Mouse (Mus musculus) hindbrain, postnatal 0 days (tissue): ENCODE measurements at regions not wholly inside any gene's neighbourhood (a gene's known extent, or its start where the extent isn't known, plus 50 kb on each side); places are given as distances from the start of the nearest gene placed in this dataset.

Experiments used
- ATAC-seq: fragments of 200-750 bp; cut with Nextera tagmentation; 2 replicates; pipeline ENCODE4 v1.8.0; 2017; ENCODE audit warnings: mild to moderate bottlenecking, moderate TSS enrichment, moderate library complexity
- DNase-seq: peaks from one replicate; pipeline ENCODE4 v3.0.0-alpha.2; 2015; ENCODE audit warnings: low spot score
- H3K27ac ChIP-seq: fragments of 300-500 bp; sonication (generic); 2 replicates; pipeline ENCODE4 v1.5.1; 2014; ENCODE audit warnings: mild to moderate bottlenecking
- H3K27me3 ChIP-seq: fragments of 300-500 bp; sonication (generic); 2 replicates; pipeline ENCODE4 v1.6.1; 2014; ENCODE audit warnings: low read length, mixed read lengths; ENCODE audit not compliant: insufficient read depth
- H3K36me3 ChIP-seq: fragments of 300-500 bp; sonication (generic); 2 replicates; pipeline ENCODE4 v1.6.1; 2014; ENCODE audit warnings: low read length, mixed read lengths; ENCODE audit not compliant: insufficient read depth
- H3K4me1 ChIP-seq: fragments of 300-500 bp; sonication (generic); 2 replicates; pipeline ENCODE4 v1.6.1; 2014; ENCODE audit warnings: antibody characterized with exemption, low read length, mixed read lengths; ENCODE audit not compliant: insufficient read depth
- H3K4me2 ChIP-seq: fragments of 300-500 bp; sonication (generic); 2 replicates; pipeline ENCODE4 v1.6.1; 2014; ENCODE audit warnings: low read depth, mild to moderate bottlenecking, low read length, moderate library complexity, mixed read lengths
- H3K4me3 ChIP-seq: fragments of 300-500 bp; sonication (generic); 2 replicates; pipeline ENCODE4 v1.5.1; 2014; ENCODE audit warnings: low read length
- H3K9ac ChIP-seq: fragments of 300-500 bp; sonication (generic); replicated peaks from 2 replicates; pipeline ENCODE4 v1.6.1; 2014; ENCODE audit warnings: mild to moderate bottlenecking, low read length, moderate library complexity, mixed read lengths
- H3K9me3 ChIP-seq: fragments of 300-500 bp; sonication (generic); 2 replicates; pipeline ENCODE4 v1.6.1; 2016; ENCODE audit warnings: low read length, mixed read lengths
- CTCF ChIP-seq: IDR thresholded peaks from 2 replicates; pipeline ENCODE4 v1.5.1; 2016; ENCODE audit warnings: antibody characterized with exemption, control low read depth, low read depth
- WGBS: fragments of 180-500 bp; shearing (Covaris S2); extraction: QIAGEN DNeasy Blood & Tissue Kit; methylation state at CpG from one replicate; pipeline ENCODE4 v1.1.7; 2014; 5-methylcytosine and 5-hydroxymethylcytosine counted together
- microRNA counts: library from miRNA; unstranded; fragments of <30 nt; microRNA quantifications from one replicate; lab custom pipeline; 2015
- microRNA-seq, 2 experiments: library from miRNA; unstranded; fragments of <30 nt; microRNA quantifications; one replicate each; pipeline ENCODE4; 2016

GRCm38 (mm10) chr10:91871244-91871643, 690.1 kb upstream of the Tmpo start:
- no peaks in the 10 kb centered on the region for H3K27me3 ChIP-seq
- no peaks in the 10 kb centered on the region for H3K9me3 ChIP-seq
- DNase-seq: peak; percentile 45
- no peaks in the 10 kb centered on the region for H3K4me1 ChIP-seq
- TF ChIP-seq CTCF: no peak
- WGBS: 49% methylated on average over 4 of the region's 4 CpGs
- no peak for ATAC-seq
- no peak overlapping the region for H3K9ac ChIP-seq
- no peak overlapping the region for H3K4me3 ChIP-seq
- H3K27ac ChIP-seq: no peak overlapping the region
- H3K4me2 ChIP-seq: no peak overlapping the region
- H3K36me3 ChIP-seq: no peaks in the 10 kb centered on the region

GRCm38 (mm10) chr10:91858711-91859595, 677.8 kb upstream of the Tmpo start:
- H3K4me3 ChIP-seq: no peak overlapping the region
- H3K9ac ChIP-seq: no peak overlapping the region
- ATAC-seq: no peak
- no peaks in the 10 kb centered on the region for H3K27me3 ChIP-seq
- WGBS: 33% methylated on average over 6 of the region's 6 CpGs
- H3K9me3 ChIP-seq: no peaks in the 10 kb centered on the region
- DNase-seq: peak; percentile 29
- no peak for TF ChIP-seq CTCF
- no peaks in the 10 kb centered on the region for H3K36me3 ChIP-seq
- no peaks in the 10 kb centered on the region for H3K4me1 ChIP-seq
- H3K27ac ChIP-seq: no peak overlapping the region
- H3K4me2 ChIP-seq: no peak overlapping the region

DNA sequence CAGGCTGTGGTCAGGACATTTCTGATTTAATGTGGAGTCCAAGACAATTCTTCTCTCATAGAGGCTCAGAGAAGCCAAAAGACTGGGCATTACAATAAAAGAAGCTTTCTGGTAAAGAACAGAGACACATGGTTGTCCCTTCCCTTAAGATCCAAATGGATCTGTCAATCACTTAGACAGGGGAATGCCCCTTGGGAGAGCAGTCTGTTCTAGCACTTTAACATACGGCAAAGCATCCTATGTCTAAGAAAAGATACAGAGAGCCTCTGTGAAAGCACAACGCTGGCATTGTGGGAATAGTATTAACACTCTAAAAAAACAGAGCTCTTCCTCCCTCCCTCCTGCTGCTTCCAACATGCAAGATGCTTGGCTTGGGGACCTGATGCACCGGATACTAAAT, 646.0 kb upstream of the Tmpo start:
- no peak overlapping the region for H3K9ac ChIP-seq
- WGBS: 22% methylated on average over 3 of the region's 3 CpGs
- H3K4me3 ChIP-seq: no peak overlapping the region
- H3K9me3 ChIP-seq: no peaks in the 10 kb centered on the region
- no peak overlapping the region for H3K4me2 ChIP-seq
- no peaks in the 10 kb centered on the region for H3K36me3 ChIP-seq
- H3K4me1 ChIP-seq: no peaks in the 10 kb centered on the region
- ATAC-seq: no peak
- H3K27ac ChIP-seq: no peak overlapping the region
- DNase-seq: peak; percentile 10
- H3K27me3 ChIP-seq: no peaks in the 10 kb centered on the region
- TF ChIP-seq CTCF: no peak

- Histone ChIP-seq H3K9ac (no peak overlapping the region), H3K9me3 (no peaks in the 10 kb centered on the region), H3K27ac (no peak overlapping the region), H3K4me2 (no peak overlapping the region), H3K4me1 (no peaks in the 10 kb centered on the region), H3K27me3 (no peaks in the 10 kb centered on the region), H3K36me3 (no peaks in the 10 kb centered on the region), H3K4me3 (no peak overlapping the region)
- ATAC-seq: no peak
- no peak for DNase-seq
- no peak for TF ChIP-seq CTCF
- 90% methylated on average over 5 of the region's 5 CpGs for WGBS
Observed at GRCm38 (mm10) chr10:91823499-91823898, 642.4 kb upstream of the Tmpo start.

DNA sequence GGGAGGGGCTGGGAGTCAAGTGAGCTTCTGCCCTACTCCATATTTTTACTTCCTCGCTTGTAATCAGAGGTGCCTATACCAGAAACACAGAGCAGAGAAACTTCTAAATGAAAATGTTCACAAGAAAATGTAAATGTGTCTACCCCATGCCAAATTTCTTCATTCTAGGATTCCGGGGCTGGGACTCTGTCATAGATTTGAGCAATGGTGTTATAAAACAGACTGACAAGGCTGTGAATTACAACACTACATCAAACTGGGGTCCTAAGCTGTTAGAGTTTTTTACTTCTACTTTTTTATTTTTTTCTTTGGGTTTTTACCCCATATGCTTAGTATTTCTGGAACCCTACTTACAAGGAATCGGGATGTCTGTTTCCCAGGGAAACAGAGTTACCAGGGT, 623.8 kb upstream of the Tmpo start:
- H3K9ac ChIP-seq: no peak overlapping the region
- DNase-seq (no peak), ATAC-seq (no peak)
- no peaks in the 10 kb centered on the region for H3K4me1 ChIP-seq
- H3K36me3 ChIP-seq: no peaks in the 10 kb centered on the region
- WGBS: 87% methylated on average over 3 of the region's 3 CpGs
- no peak overlapping the region for H3K4me2 ChIP-seq
- no peak for TF ChIP-seq CTCF
- no peak overlapping the region for H3K27ac ChIP-seq
- H3K4me3 ChIP-seq: no peak overlapping the region
- H3K27me3 ChIP-seq: no peaks in the 10 kb centered on the region
- H3K9me3 ChIP-seq: no peaks in the 10 kb centered on the region

MicroRNA genes in the stretch of these regions (microRNA counts, 519-probe panel; counts per million panel counts)
- 7,120 counts per million, percentile 99 among the panel's probes with 10 or more counts for microRNA mmu-miR-135a (lab: Ali Mortazavi, UCI)

Small RNAs in the stretch of these regions (microRNA-seq; reads per million reads assigned to microRNA genes)
- gene Gm22582 (0 reads per million in 2 experiments), gene Mir1251 (423 to 517 reads per million in 2 experiments), gene Mir135a-2 (191 to 200 reads per million in 2 experiments)
